Mouse (Mus musculus) liver, embryonic 11.5 days (tissue): ENCODE data around the gene Rbfox2. TPM values are rescaled to one million over a fixed set of nuclear protein-coding genes. Genes with fewer than 3 reads are reported as not detected.

Source experiments
- ATAC-seq: fragments of 200-750 bp; cut with Nextera tagmentation; replicated peaks from 2 replicates; pipeline ENCODE4 v1.8.0; 2017; ENCODE audit warnings: moderate number of reproducible peaks, mild to moderate bottlenecking, moderate TSS enrichment, moderate library complexity; ENCODE audit not compliant: low FRiP score
- DNase-seq: peaks from one replicate; pipeline ENCODE4 v3.0.0-alpha.2; 2017; ENCODE audit warnings: low spot score
- H3K27ac ChIP-seq: fragments of 300-500 bp; sonication (generic); 2 replicates; pipeline ENCODE4 v1.5.1; 2014; ENCODE audit warnings: mild to moderate bottlenecking, low read depth, low read length, control low read depth
- H3K27me3 ChIP-seq: fragments of 300-500 bp; sonication (generic); replicated peaks from 2 replicates; pipeline ENCODE4 v1.6.1; 2014; ENCODE audit warnings: low read length, mixed read lengths; ENCODE audit not compliant: control insufficient read depth, insufficient read depth
- H3K36me3 ChIP-seq: fragments of 300-500 bp; sonication (generic); 2 replicates; pipeline ENCODE4 v1.6.1; 2014; ENCODE audit warnings: mild to moderate bottlenecking, low read length, moderate library complexity, mixed read lengths; ENCODE audit not compliant: control insufficient read depth, insufficient read depth
- H3K4me1 ChIP-seq: fragments of 300-500 bp; sonication (generic); replicated peaks from 2 replicates; pipeline ENCODE4 v1.6.1; 2014; ENCODE audit warnings: low read length, mixed read lengths; ENCODE audit not compliant: control insufficient read depth, insufficient read depth
- H3K4me2 ChIP-seq: fragments of 300-500 bp; sonication (generic); 2 replicates; pipeline ENCODE4 v1.6.1; 2014; ENCODE audit warnings: mild to moderate bottlenecking, control low read depth, moderate library complexity
- H3K4me3 ChIP-seq: fragments of 300-500 bp; sonication (generic); 2 replicates; pipeline ENCODE4 v1.5.1; 2014; ENCODE audit warnings: low read depth, low read length, control low read depth
- H3K9ac ChIP-seq: fragments of 300-500 bp; sonication (generic); 2 replicates; pipeline ENCODE4 v1.6.1; 2014; ENCODE audit warnings: low read depth, low read length, control low read depth
- H3K9me3 ChIP-seq: fragments of 300-500 bp; sonication (generic); 2 replicates; pipeline ENCODE4 v1.6.1; 2016; ENCODE audit warnings: low read length, inconsistent platforms, mixed read lengths; ENCODE audit not compliant: control insufficient read depth
- WGBS: fragments of 180-500 bp; shearing (Covaris S2); extraction: QIAGEN DNeasy Blood & Tissue Kit; methylation state at CpG from one replicate; pipeline ENCODE4 v1.1.7; 2014; 5-methylcytosine and 5-hydroxymethylcytosine counted together
- polyA plus RNA-seq: library from polyadenylated mRNA; unstranded; fragments of >200 nt; fragmentation: Nextera tagmentation; extraction: Ambion mirVana; gene quantifications from 2 replicates; pipeline ENCODE4 v1.2.1, GENCODE M21; 2014

Rbfox2 gene
- polyA plus RNA-seq, 1 experiment from 2014 or later = 26.6 TPM

- peaks cover 29% of the 10 kb centered on the region for H3K4me1 ChIP-seq
- DNase-seq (no peak), ATAC-seq (0 out of 2 replicates have a peak, but pooled peaks have one; percentile 19)
- H3K27me3 ChIP-seq = no peaks in the 10 kb centered on the region
- H3K9me3 ChIP-seq = no peaks in the 10 kb centered on the region
- peak overlapping the region; percentile 34; the same call in 1 of the 2 replicates for H3K9ac ChIP-seq
- H3K36me3 ChIP-seq = no peaks in the 10 kb centered on the region
- H3K4me2 ChIP-seq = peak overlapping the region; percentile 61
- 37% methylated on average over 17 of the region's 17 CpGs for WGBS
- H3K27ac ChIP-seq = peak overlapping the region; percentile 85
- H3K4me3 ChIP-seq = no peak overlapping the region
These were observed 37.6 kb upstream of the Rbfox2 start for GRCm38 (mm10) chr15:77344127-77345125.

- Histone ChIP-seq H3K27ac (peak overlapping the region; percentile 85), H3K9ac (peak overlapping the region; percentile 34; the same call in 1 of the 2 replicates), H3K4me2 (peak overlapping the region; percentile 61), H3K4me3 (peak overlapping the region; percentile 14; the same call in 1 of the 2 replicates), H3K9me3 (no peaks in the 10 kb centered on the region), H3K36me3 (no peaks in the 10 kb centered on the region), H3K27me3 (no peaks in the 10 kb centered on the region), H3K4me1 (peaks cover 29% of the 10 kb centered on the region)
- 9% methylated on average over 13 of the region's 13 CpGs for WGBS
- DNase-seq (peak; percentile 78), ATAC-seq (peak; percentile 75)
These were observed 36.8 kb upstream of the Rbfox2 start for GRCm38 (mm10) chr15:77343527-77344091.

- ATAC-seq (0 out of 2 replicates have a peak, but pooled peaks have one; percentile 2), DNase-seq (no peak)
- peaks cover 29% of the 10 kb centered on the region for H3K4me1 ChIP-seq
- H3K9me3 ChIP-seq = no peaks in the 10 kb centered on the region
- no peak overlapping the region for H3K9ac ChIP-seq
- peak overlapping the region; percentile 14; the same call in 1 of the 2 replicates for H3K4me3 ChIP-seq
- peak overlapping the region; percentile 61 for H3K4me2 ChIP-seq
- peak overlapping the region; percentile 85 for H3K27ac ChIP-seq
- no peaks in the 10 kb centered on the region for H3K27me3 ChIP-seq
- no peaks in the 10 kb centered on the region for H3K36me3 ChIP-seq
- WGBS = 19% methylated on average over 18 of the region's 18 CpGs
These were observed 36.2 kb upstream of the Rbfox2 start for GRCm38 (mm10) chr15:77342962-77343526.

- H3K27me3 ChIP-seq = no peaks in the 10 kb centered on the region
- no peak overlapping the region for H3K4me2 ChIP-seq
- no peaks in the 10 kb centered on the region for H3K36me3 ChIP-seq
- 77% methylated on average over 6 of the region's 6 CpGs for WGBS
- ATAC-seq = no peak
- no peaks in the 10 kb centered on the region for H3K9me3 ChIP-seq
- peaks cover 33% of the 10 kb centered on the region for H3K4me1 ChIP-seq
- DNase-seq = no peak
- no peak overlapping the region for H3K9ac ChIP-seq
- H3K4me3 ChIP-seq = no peak overlapping the region
- no peak overlapping the region for H3K27ac ChIP-seq
These were observed 35.2 kb upstream of the Rbfox2 start for GRCm38 (mm10) chr15:77342005-77342404.

GRCm38 (mm10) chr15:77340581-77340980 lies 33.8 kb upstream of the Rbfox2 start:
- no peak for ATAC-seq
- peaks cover 35% of the 10 kb centered on the region for H3K4me1 ChIP-seq
- H3K9ac ChIP-seq = no peak overlapping the region
- no peaks in the 10 kb centered on the region for H3K9me3 ChIP-seq
- DNase-seq = no peak
- H3K4me2 ChIP-seq = no peak overlapping the region
- H3K27ac ChIP-seq = no peak overlapping the region
- no peak overlapping the region for H3K4me3 ChIP-seq
- H3K27me3 ChIP-seq = no peaks in the 10 kb centered on the region
- H3K36me3 ChIP-seq = no peaks in the 10 kb centered on the region

- no peaks in the 10 kb centered on the region for H3K9me3 ChIP-seq
These were observed 32.2 kb upstream of the Rbfox2 start for GRCm38 (mm10) chr15:77338924-77339429.

GRCm38 (mm10) chr15:77338451-77338850 lies 31.6 kb upstream of the Rbfox2 start:
- Histone ChIP-seq H3K27me3 (no peaks in the 10 kb centered on the region), H3K36me3 (no peaks in the 10 kb centered on the region), H3K9me3 (no peaks in the 10 kb centered on the region), H3K4me3 (no peak overlapping the region), H3K9ac (no peak overlapping the region), H3K4me1 (peaks cover 23% of the 10 kb centered on the region), H3K4me2 (peak overlapping the region; percentile 8), H3K27ac (no peak overlapping the region)
- no peak for DNase-seq
- 67% methylated on average over 7 of the region's 7 CpGs for WGBS
- ATAC-seq = 0 out of 2 replicates have a peak, but pooled peaks have one; percentile 35

More at GRCm38 (mm10) chr15:77338924-77339429, 32.2 kb upstream of the Rbfox2 start:
- H3K27ac ChIP-seq = no peak overlapping the region
- DNase-seq = no peak
- no peaks in the 10 kb centered on the region for H3K27me3 ChIP-seq
- ATAC-seq = no peak
- H3K4me2 ChIP-seq = no peak overlapping the region
- 52% methylated on average over 8 of the region's 8 CpGs for WGBS
- no peak overlapping the region for H3K4me3 ChIP-seq
- peaks cover 28% of the 10 kb centered on the region for H3K4me1 ChIP-seq
- no peak overlapping the region for H3K9ac ChIP-seq
- no peaks in the 10 kb centered on the region for H3K36me3 ChIP-seq

- no peak overlapping the region for H3K27ac ChIP-seq
- no peak overlapping the region for H3K9ac ChIP-seq
- H3K4me3 ChIP-seq = no peak overlapping the region
- no peak for ATAC-seq
- 67% methylated on average over 3 of the region's 3 CpGs for WGBS
- peaks cover 18% of the 10 kb centered on the region for H3K4me1 ChIP-seq
- H3K9me3 ChIP-seq = no peaks in the 10 kb centered on the region
- H3K27me3 ChIP-seq = no peaks in the 10 kb centered on the region
- no peak for DNase-seq
- peak overlapping the region; percentile 8 for H3K4me2 ChIP-seq
- no peaks in the 10 kb centered on the region for H3K36me3 ChIP-seq
These were observed 31.1 kb upstream of the Rbfox2 start for GRCm38 (mm10) chr15:77337926-77338325.
